Mouse (Mus musculus): Measurements from ENCODE around the gene Map6d1. TPM values are rescaled to one million over a fixed set of nuclear protein-coding genes. Genes with fewer than 3 reads are reported as not detected.

The Map6d1 gene
- total and polyA plus RNA-seq, 2 experiments = not detected

- DNase-seq (ENCODE audit: extremely low read depth, low read depth, low spot score) = no peak
- no peak for TF ChIP-seq POLR2A (IDR thresholded peaks at IDR 0.05; ENCODE audit: extremely low read depth, insufficient read depth, low read length)
- TF ChIP-seq CTCF (IDR thresholded peaks at IDR 0.05; ENCODE audit: low read depth, low read length) = no peak
- no peak overlapping the region for H3K27ac ChIP-seq (replicated peaks; ENCODE audit: insufficient read depth, low read depth, low read length)
- H3K4me3 ChIP-seq (ENCODE audit: insufficient read depth, low read depth, low read length) = no peak overlapping the region
- H3K9ac ChIP-seq (ENCODE audit: low read depth, low read length) = no peak overlapping the region
- no peaks in the 10 kb centered on the region for H3K79me2 ChIP-seq (ENCODE audit: control insufficient read depth, insufficient read depth, low read length)
- H3K4me1 ChIP-seq (ENCODE audit: control insufficient read depth, insufficient read depth, low read length) = peaks cover 2% of the 10 kb centered on the region; the same call in 1 of the 2 replicates
- peaks cover 29% of the 10 kb centered on the region for H3K36me3 ChIP-seq (ENCODE audit: control insufficient read depth, insufficient read depth, low read length)
- H3K27me3 ChIP-seq (ENCODE audit: control insufficient read depth, insufficient read depth, low read length) = no peaks in the 10 kb centered on the region
- 96% methylated on average over 5 of the region's 5 CpGs for WGBS
Measured at GRCm38 (mm10) chr16:20196962-20197361, 44.2 kb downstream of the Map6d1 start.

DNA sequence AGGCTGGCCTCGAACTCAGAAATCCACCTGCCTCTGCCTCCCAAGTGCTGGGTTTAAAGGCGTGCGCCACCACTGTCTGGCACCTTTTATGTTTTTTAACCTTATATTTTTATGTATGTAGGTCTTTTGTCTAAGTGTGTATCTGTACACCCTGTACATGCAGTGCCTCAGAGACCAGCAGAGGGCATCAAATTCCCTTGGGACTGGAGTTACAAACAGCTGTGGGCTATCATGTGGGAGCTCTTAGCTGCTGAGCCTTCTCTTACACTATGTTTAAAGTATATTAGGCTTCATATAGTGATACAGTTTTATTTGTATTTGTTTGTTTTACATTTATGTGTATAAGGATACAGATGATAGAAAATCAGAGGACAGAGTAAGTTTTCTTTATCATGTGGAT is 45.6 kb downstream of the Map6d1 start:
- no peak for DNase-seq (ENCODE audit: extremely low read depth, low read depth, low spot score)
- H3K27me3 ChIP-seq (ENCODE audit: control insufficient read depth, insufficient read depth, low read length) = no peaks in the 10 kb centered on the region
- TF ChIP-seq CTCF (IDR thresholded peaks at IDR 0.05; ENCODE audit: low read depth, low read length) = no peak
- TF ChIP-seq POLR2A (IDR thresholded peaks at IDR 0.05; ENCODE audit: extremely low read depth, insufficient read depth, low read length) = no peak
- H3K4me3 ChIP-seq (ENCODE audit: insufficient read depth, low read depth, low read length) = no peak overlapping the region
- H3K79me2 ChIP-seq (ENCODE audit: control insufficient read depth, insufficient read depth, low read length) = no peaks in the 10 kb centered on the region
- no peak overlapping the region for H3K9ac ChIP-seq (ENCODE audit: low read depth, low read length)
- H3K4me1 ChIP-seq (ENCODE audit: control insufficient read depth, insufficient read depth, low read length) = peaks cover 2% of the 10 kb centered on the region; the same call in 1 of the 2 replicates
- H3K27ac ChIP-seq (replicated peaks; ENCODE audit: insufficient read depth, low read depth, low read length) = no peak overlapping the region
- WGBS = 97% methylated on average over 3 of the region's 3 CpGs
- H3K36me3 ChIP-seq (ENCODE audit: control insufficient read depth, insufficient read depth, low read length) = peaks cover 30% of the 10 kb centered on the region

- Histone ChIP-seq H3K36me3 (ENCODE audit: control insufficient read depth, insufficient read depth, low read length) (peaks cover 44% of the 10 kb centered on the region), H3K27ac (replicated peaks; ENCODE audit: insufficient read depth, low read depth, low read length) (no peak overlapping the region), H3K27me3 (ENCODE audit: control insufficient read depth, insufficient read depth, low read length) (no peaks in the 10 kb centered on the region), H3K9ac (ENCODE audit: low read depth, low read length) (no peak overlapping the region), H3K4me3 (ENCODE audit: insufficient read depth, low read depth, low read length) (no peak overlapping the region), H3K4me1 (ENCODE audit: control insufficient read depth, insufficient read depth, low read length) (no peaks in the 10 kb centered on the region), H3K79me2 (ENCODE audit: control insufficient read depth, insufficient read depth, low read length) (no peaks in the 10 kb centered on the region)
- TF ChIP-seq CTCF (IDR thresholded peaks at IDR 0.05; ENCODE audit: low read depth, low read length) = no peak
- TF ChIP-seq POLR2A (IDR thresholded peaks at IDR 0.05; ENCODE audit: extremely low read depth, insufficient read depth, low read length) = no peak
- peak; percentile 20 for DNase-seq (ENCODE audit: extremely low read depth, low read depth, low spot score)
Measured at GRCm38 (mm10) chr16:20192043-20192442, 49.1 kb downstream of the Map6d1 start.

GRCm38 (mm10) chr16:20191161-20191882 is 49.8 kb downstream of the Map6d1 start:
- DNase-seq (ENCODE audit: extremely low read depth, low read depth, low spot score) = no peak
- Histone ChIP-seq H3K4me1 (ENCODE audit: control insufficient read depth, insufficient read depth, low read length) (no peaks in the 10 kb centered on the region), H3K36me3 (ENCODE audit: control insufficient read depth, insufficient read depth, low read length) (peaks cover 50% of the 10 kb centered on the region), H3K27me3 (ENCODE audit: control insufficient read depth, insufficient read depth, low read length) (no peaks in the 10 kb centered on the region), H3K4me3 (ENCODE audit: insufficient read depth, low read depth, low read length) (no peak overlapping the region), H3K79me2 (ENCODE audit: control insufficient read depth, insufficient read depth, low read length) (no peaks in the 10 kb centered on the region), H3K27ac (replicated peaks; ENCODE audit: insufficient read depth, low read depth, low read length) (no peak overlapping the region), H3K9ac (ENCODE audit: low read depth, low read length) (no peak overlapping the region)
- 81% methylated on average over 3 of the region's 3 CpGs for WGBS
- TF ChIP-seq POLR2A (IDR thresholded peaks at IDR 0.05; ENCODE audit: extremely low read depth, insufficient read depth, low read length) (no peak), CTCF (IDR thresholded peaks at IDR 0.05; ENCODE audit: low read depth, low read length) (no peak)

GRCm38 (mm10) chr16:20185368-20185767 is 55.8 kb downstream of the Map6d1 start:
- DNase-seq (ENCODE audit: extremely low read depth, low read depth, low spot score) = peak; percentile 21
- H3K79me2 ChIP-seq (ENCODE audit: control insufficient read depth, insufficient read depth, low read length) = no peaks in the 10 kb centered on the region; the same call in 1 of the 2 replicates
- TF ChIP-seq CTCF (IDR thresholded peaks at IDR 0.05; ENCODE audit: low read depth, low read length) (peak; percentile 53; the same call in 1 of the 2 replicates), POLR2A (IDR thresholded peaks at IDR 0.05; ENCODE audit: extremely low read depth, insufficient read depth, low read length) (no peak)
- no peak overlapping the region for H3K4me3 ChIP-seq (ENCODE audit: insufficient read depth, low read depth, low read length)
- no peak overlapping the region for H3K27ac ChIP-seq (replicated peaks; ENCODE audit: insufficient read depth, low read depth, low read length)
- H3K36me3 ChIP-seq (ENCODE audit: control insufficient read depth, insufficient read depth, low read length) = peaks cover 33% of the 10 kb centered on the region
- WGBS = 58% methylated on average over 2 of the region's 2 CpGs
- H3K4me1 ChIP-seq (ENCODE audit: control insufficient read depth, insufficient read depth, low read length) = no peaks in the 10 kb centered on the region
- H3K9ac ChIP-seq (ENCODE audit: low read depth, low read length) = no peak overlapping the region
- H3K27me3 ChIP-seq (ENCODE audit: control insufficient read depth, insufficient read depth, low read length) = no peaks in the 10 kb centered on the region

Other genes with a start within 250 kb of the Map6d1 start
- gene Klhl24, start 143.8 kb downstream of the Map6d1 start, total RNA-seq (2014; rRNA removed) = 94.4 and 97.6 TPM in 2 replicates
- gene Klhl24, start 143.8 kb downstream of the Map6d1 start, polyA plus RNA-seq (2012; rRNA removed) = 5.6 and 6.0 TPM in 2 replicates
- 7.7 and 8.7 TPM in 2 replicates for gene Yeats2, start 100.3 kb downstream of the Map6d1 start, total RNA-seq (2014; rRNA removed)
- gene Yeats2, start 100.3 kb downstream of the Map6d1 start, polyA plus RNA-seq (2012; rRNA removed) = 5.2 and 7.1 TPM in 2 replicates
- gene Parl, start 61.0 kb upstream of the Map6d1 start, total RNA-seq (2014; rRNA removed) = 35.6 and 36.3 TPM in 2 replicates
- 36.8 and 42.4 TPM in 2 replicates for gene Parl, start 61.0 kb upstream of the Map6d1 start, polyA plus RNA-seq (2012; rRNA removed)
- gene Cyp2ab1, start 84.0 kb upstream of the Map6d1 start, total RNA-seq (2014; rRNA removed) = 0.13 TPM in 1 of 2 replicates, not detected in the other
- gene Cyp2ab1, start 84.0 kb upstream of the Map6d1 start, polyA plus RNA-seq (2012; rRNA removed) = 0.07 TPM in 1 of 2 replicates, not detected in the other
- 6.6 and 7.9 TPM in 2 replicates for gene Abcc5, start 185.0 kb upstream of the Map6d1 start, total RNA-seq (2014; rRNA removed)
- 4.3 and 7.7 TPM in 2 replicates for gene Abcc5, start 185.0 kb upstream of the Map6d1 start, polyA plus RNA-seq (2012; rRNA removed)